Mouse (Mus musculus) MEL (cell line): ENCODE measurements around the gene Odf3.

ENCODE experiments used
- CTCF ChIP-seq, 3 experiments: IDR thresholded peaks in 2 of 3; conservative IDR thresholded peaks in 1 of 3; 2 replicates each; pipeline ENCODE4 v1.5.1; 2011 to 2012; ENCODE audit warnings: low read length in 3 of 3, low read depth in 2 of 3, mild to moderate bottlenecking in 2 of 3, improper control_type of control experiment in 1 of 3, inconsistent platforms in 1 of 3, mixed read lengths in 1 of 3, moderate library complexity in 1 of 3; ENCODE audit not compliant: control insufficient read depth in 1 of 3, insufficient read depth in 1 of 3, poor library complexity in 1 of 3, severe bottlenecking in 1 of 3
- E2F4 ChIP-seq: IDR thresholded peaks from 2 replicates; pipeline ENCODE4 v1.6.1; 2011; ENCODE audit warnings: low read depth, low read length, improper control_type of control experiment, borderline replicate concordance
- ELF1 ChIP-seq: IDR thresholded peaks from 2 replicates; pipeline ENCODE4 v1.6.1; 2014; ENCODE audit warnings: low read depth, mild to moderate bottlenecking, inconsistent platforms, low read length, improper control_type of control experiment, moderate library complexity
- MXI1 ChIP-seq: IDR thresholded peaks from 2 replicates; pipeline ENCODE4 v1.6.1; 2011; ENCODE audit warnings: mild to moderate bottlenecking, low read depth, low read length, improper control_type of control experiment

DNA sequence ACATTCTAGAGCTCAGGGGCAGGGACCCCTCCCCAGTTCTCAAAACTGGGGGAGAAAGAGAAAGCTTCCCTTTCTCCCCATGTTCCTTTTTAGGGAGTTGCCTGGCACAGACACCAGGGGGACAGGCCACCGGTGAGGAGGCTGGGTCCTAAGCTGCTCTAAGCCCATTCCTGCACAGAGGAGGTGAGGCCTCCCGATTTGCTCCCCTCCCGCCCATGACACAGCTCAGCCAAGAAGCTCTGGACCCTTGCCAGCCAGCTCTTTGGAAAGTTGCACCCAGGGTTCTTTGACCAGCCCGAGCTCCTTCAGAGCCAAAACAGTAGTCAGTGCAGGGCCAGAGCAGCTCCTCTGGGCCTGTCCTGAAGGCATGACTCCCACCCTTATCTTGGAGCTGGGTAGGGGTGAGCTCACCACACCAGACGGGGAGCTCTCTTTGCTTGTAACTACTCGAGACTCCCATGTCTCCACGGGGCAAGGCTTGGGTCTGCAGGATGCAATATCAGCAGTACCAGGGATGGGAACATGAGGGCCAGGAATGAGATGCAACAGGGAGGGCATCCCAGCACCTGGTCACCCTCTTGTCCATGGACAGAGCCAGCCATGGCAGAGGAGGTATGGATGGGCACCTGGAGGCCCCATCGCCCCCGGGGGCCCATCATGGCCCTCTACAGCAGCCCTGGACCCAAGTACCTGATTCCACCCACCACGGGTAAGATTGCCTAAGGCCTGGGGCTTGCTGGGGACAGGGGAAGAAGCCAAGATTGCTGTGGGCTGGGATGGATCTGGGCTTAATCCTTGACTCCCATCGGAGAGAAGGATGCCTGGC, at the start of gene Odf3:
- no peak for TF ChIP-seq E2F4
- no peak for TF ChIP-seq ELF1
- no peak for TF ChIP-seq CTCF (IDR thresholded peaks at IDR 0.05 in 2 of 3, conservative IDR thresholded peaks at IDR 0.05 in 1 of 3; ENCODE audit: control insufficient read depth in 1 of 3, insufficient read depth in 1 of 3, low read depth in 2 of 3, low read length in 3 of 3, poor library complexity in 1 of 3, severe bottlenecking in 1 of 3)
- no peak for TF ChIP-seq MXI1
